Mouse (Mus musculus): Measurements from ENCODE around the gene Rnf5. TPM values are rescaled to one million over a fixed set of nuclear protein-coding genes. Genes with fewer than 3 reads are reported as not detected.
A peak's percentile ranks its signal among the peaks of the same experiment; 100 is the strongest.

The Rnf5 gene
- polyA plus RNA-seq, 1 experiment from 2014 or later = 249 TPM

DNA sequence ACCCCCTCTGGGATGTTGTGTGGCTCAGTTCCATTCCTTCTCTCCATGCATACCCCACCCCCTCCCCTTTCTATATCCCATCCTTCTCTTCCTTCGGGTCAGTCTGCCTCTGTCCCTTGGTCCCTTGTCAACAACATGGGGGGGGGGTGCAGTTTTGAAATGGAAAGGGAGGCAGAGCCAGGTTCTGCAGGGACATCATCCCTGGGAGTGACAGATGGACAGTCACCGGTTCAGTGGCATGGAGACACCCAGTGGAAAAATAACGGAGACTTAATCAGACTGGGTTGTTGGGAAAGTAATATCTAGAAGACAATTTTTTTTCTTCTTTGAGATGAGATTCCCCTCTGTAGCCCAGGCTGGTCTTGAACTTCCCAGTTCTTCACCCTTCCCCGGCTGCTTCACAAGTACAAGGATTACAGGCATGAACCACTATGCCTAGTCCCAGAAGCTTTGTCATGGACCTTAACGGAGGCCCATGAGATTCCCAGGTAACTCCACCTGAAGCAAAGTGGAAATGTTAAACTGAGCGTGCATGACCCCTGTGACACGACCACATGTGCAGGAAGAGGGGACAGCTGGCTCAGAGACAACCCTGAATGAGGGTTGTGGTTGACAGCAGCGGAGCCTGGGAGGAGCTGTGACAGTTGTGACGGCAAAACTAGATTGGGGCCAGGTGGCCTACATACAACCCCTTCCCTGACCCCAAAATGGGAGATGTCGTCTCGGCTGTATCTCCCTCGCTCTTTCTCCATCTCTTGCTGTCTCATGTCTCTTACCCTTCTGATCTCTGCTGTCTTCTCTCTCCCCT is 26.5 kb upstream of the Rnf5 start:
- H3K9ac ChIP-seq = 0 out of 2 replicates have a peak overlapping the region, but pooled peaks have one; percentile 50
- peaks cover 45% of the 10 kb centered on the region for H3K27me3 ChIP-seq (replicated peaks)
- H3K36me3 ChIP-seq = no peaks in the 10 kb centered on the region
- ATAC-seq (ENCODE audit: low FRiP score, low read depth) = no peak
- H3K4me1 ChIP-seq = peaks cover 57% of the 10 kb centered on the region
- peak overlapping the region; percentile 86 for H3K4me2 ChIP-seq (replicated peaks)
- H3K9me3 ChIP-seq = no peaks in the 10 kb centered on the region
- H3K4me3 ChIP-seq = peak overlapping the region; percentile 32
- 13% methylated on average over 12 of the region's 12 CpGs for whole genome bisulfite sequencing
- no peak overlapping the region for H3K27ac ChIP-seq

GRCm38 (mm10) chr17:34629221-34629751 is 25.8 kb upstream of the Rnf5 start, which contains the start of gene Prrt1:
Prrt1 (plus strand) TSS chr17:34629533.
- H3K27me3 ChIP-seq (replicated peaks) = peaks cover 45% of the 10 kb centered on the region
- H3K4me1 ChIP-seq = peaks cover 57% of the 10 kb centered on the region
- H3K36me3 ChIP-seq = no peaks in the 10 kb centered on the region
- 3% methylated on average over 16 of the region's 16 CpGs for WGBS
- peak within 1 kb of the TSS; percentile 60 for H3K4me3 ChIP-seq
- ATAC-seq (ENCODE audit: low FRiP score, low read depth) = no peak
- H3K27ac ChIP-seq = no peak within 1 kb of the TSS
- H3K9me3 ChIP-seq = no peaks in the 10 kb centered on the region
- peak within 1 kb of the TSS; percentile 60 for H3K9ac ChIP-seq
- peak within 1 kb of the TSS; percentile 86 for H3K4me2 ChIP-seq (replicated peaks)

DNA sequence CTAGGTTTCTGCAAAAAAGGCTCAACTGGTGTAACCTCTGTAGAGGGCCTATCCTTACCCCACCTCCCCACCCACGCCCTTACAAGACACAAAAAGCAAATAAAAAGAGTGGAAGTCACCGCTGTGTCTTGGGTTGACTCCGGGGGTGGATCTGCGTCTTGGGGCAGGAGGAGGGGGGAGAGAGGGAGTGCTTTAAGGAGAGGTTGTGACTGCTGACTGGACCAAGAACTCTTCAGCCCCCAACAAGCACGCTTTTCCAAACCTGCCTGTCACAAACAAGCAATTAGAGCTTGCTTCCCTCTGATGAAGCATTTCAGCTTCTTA is 25.1 kb upstream of the Rnf5 start:
- Histone ChIP-seq H3K27ac (no peak overlapping the region), H3K4me2 (replicated peaks) (peak overlapping the region; percentile 86), H3K4me3 (peak overlapping the region; percentile 60; the same call in 1 of the 2 replicates), H3K9me3 (no peaks in the 10 kb centered on the region), H3K9ac (peak overlapping the region; percentile 60; the same call in 1 of the 2 replicates), H3K36me3 (peaks cover 7% of the 10 kb centered on the region; the same call in 1 of the 2 replicates), H3K27me3 (replicated peaks) (peaks cover 45% of the 10 kb centered on the region), H3K4me1 (peaks cover 57% of the 10 kb centered on the region)
- ATAC-seq (ENCODE audit: low FRiP score, low read depth) = no peak
- 19% methylated on average over 5 of the region's 5 CpGs for WGBS

GRCm38 (mm10) chr17:34627943-34628643 is 24.6 kb upstream of the Rnf5 start, which contains the start of gene Ppt2:
Ppt2 (minus strand) TSS chr17:34628510.
- peaks cover 57% of the 10 kb centered on the region for H3K4me1 ChIP-seq
- WGBS = 7% methylated on average over 29 of the region's 29 CpGs
- peaks cover 40% of the 10 kb centered on the region for H3K27me3 ChIP-seq (replicated peaks)
- peak within 1 kb of the TSS; percentile 72; the same call in 1 of the 2 replicates for H3K27ac ChIP-seq
- H3K4me2 ChIP-seq (replicated peaks) = peak within 1 kb of the TSS; percentile 86
- peak within 1 kb of the TSS; percentile 60 for H3K9ac ChIP-seq
- H3K4me3 ChIP-seq = peak within 1 kb of the TSS; percentile 60
- H3K9me3 ChIP-seq = no peaks in the 10 kb centered on the region
- peaks cover 10% of the 10 kb centered on the region; the same call in 1 of the 2 replicates for H3K36me3 ChIP-seq
- peak; percentile 11; the same call in 1 of the 2 replicates for ATAC-seq (ENCODE audit: low FRiP score, low read depth)

DNA sequence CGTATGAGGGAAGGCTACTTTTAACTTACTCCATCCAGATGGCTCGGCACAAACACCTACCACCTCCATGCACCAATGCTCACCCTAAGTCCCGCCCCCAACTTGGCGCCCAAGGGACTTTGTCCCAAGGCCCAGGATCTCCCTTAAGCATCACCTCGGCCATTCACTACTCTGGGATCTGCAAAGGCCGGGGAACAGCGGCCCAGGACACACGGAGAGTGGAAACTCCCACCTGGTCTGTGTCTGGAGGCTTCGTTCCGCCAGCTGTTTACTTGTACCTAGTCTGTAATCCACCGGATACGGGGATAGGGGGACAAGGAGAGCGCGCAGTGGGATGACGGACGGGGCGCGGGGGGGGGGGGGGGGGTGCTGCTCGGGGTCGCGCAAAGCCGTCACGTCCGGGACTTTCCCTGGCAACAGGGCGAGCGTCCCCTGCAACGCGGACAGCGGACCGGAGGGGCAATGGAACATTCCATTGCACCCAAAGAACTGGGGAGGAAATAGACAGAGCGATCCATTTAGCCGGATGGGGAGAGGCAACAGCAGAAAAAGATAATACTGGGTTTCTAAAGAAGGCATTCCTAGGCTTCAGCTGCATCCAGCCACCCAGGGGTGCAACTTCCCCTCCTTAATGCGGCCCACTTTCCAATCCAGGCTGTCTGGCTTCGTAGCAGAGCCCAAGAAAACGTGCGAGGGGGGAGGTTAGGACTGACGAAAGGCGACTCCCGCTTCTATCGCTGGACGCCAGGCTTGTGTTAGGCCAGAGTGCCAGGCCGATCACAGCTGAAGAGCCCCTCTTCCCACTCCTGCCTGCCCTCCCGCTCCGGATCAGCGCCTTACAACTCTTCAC is 23.8 kb upstream of the Rnf5 start:
- Histone ChIP-seq H3K4me3 (peak overlapping the region; percentile 60), H3K36me3 (peaks cover 17% of the 10 kb centered on the region; the same call in 1 of the 2 replicates), H3K4me2 (replicated peaks) (peak overlapping the region; percentile 86), H3K4me1 (peaks cover 55% of the 10 kb centered on the region), H3K27me3 (replicated peaks) (peaks cover 32% of the 10 kb centered on the region), H3K9ac (peak overlapping the region; percentile 60), H3K27ac (peak overlapping the region; percentile 72; the same call in 1 of the 2 replicates), H3K9me3 (no peaks in the 10 kb centered on the region)
- peak; percentile 83 for ATAC-seq (ENCODE audit: low FRiP score, low read depth)
- WGBS = 1% methylated on average over 40 of the region's 45 CpGs

DNA sequence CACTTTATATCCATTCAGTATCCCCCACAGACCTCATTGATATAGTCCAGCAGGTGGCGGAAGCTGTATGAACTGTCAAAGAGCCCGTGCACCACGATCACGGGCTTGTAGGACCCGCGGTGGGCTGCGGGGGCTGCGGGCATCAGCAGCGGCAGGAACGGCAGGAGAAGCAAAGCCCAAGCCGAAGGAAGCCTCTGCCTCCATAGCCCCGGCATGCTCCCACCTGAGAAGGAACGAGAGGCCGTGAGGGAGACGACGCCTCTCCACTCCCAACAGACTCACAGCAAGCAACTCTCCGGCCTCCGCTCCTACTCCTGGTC is 23.2 kb upstream of the Rnf5 start:
- Histone ChIP-seq H3K9ac (peak overlapping the region; percentile 60), H3K4me1 (peaks cover 49% of the 10 kb centered on the region), H3K4me2 (replicated peaks) (peak overlapping the region; percentile 86), H3K4me3 (peak overlapping the region; percentile 60), H3K36me3 (peaks cover 22% of the 10 kb centered on the region), H3K27ac (peak overlapping the region; percentile 17; the same call in 1 of the 2 replicates), H3K9me3 (no peaks in the 10 kb centered on the region), H3K27me3 (replicated peaks) (peaks cover 26% of the 10 kb centered on the region)
- ATAC-seq (ENCODE audit: low FRiP score, low read depth) = peak; percentile 27; the same call in 1 of the 2 replicates
- under 1% methylated on average over 18 of the region's 18 CpGs for WGBS

DNA sequence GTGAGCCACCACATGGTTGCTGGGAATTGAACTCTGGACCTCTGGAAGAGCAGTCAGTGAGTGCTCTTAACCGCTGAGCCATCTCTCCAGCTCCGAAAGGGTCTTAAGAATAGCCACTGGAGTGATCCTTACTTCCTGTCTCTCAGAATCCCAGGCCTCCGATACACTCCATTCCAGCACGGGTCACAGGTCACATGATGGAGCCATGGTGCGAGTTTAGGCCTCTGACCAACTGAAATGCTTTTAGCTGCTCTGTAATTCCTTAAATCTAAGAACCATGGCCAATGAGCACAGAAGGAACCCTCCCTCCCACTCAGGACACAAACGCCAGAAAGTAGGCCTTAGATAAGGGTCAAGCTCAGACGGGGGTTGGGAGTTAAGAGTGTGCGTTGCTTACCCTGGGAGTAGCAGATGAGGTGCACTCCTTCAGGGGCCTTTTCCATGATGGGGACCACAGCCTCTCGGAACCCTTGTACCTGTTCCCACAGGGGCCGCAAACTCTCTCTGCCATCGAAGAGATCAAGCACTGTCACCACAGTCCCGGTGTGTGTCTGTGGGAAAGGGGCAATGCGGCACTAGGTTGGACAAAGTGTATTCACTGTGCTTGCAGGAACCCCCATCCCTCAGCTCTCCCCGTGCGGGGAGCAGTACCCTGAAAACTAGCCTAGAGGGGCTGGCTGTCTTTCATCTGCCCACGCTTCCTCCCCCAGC is 22.7 kb upstream of the Rnf5 start:
- H3K9me3 ChIP-seq = no peaks in the 10 kb centered on the region
- H3K27ac ChIP-seq = no peak overlapping the region
- 55% methylated on average over 16 of the region's 16 CpGs for WGBS
- peaks cover 44% of the 10 kb centered on the region for H3K4me1 ChIP-seq
- H3K9ac ChIP-seq = peak overlapping the region; percentile 60
- ATAC-seq (ENCODE audit: low FRiP score, low read depth) = no peak
- H3K4me3 ChIP-seq = peak overlapping the region; percentile 60
- peaks cover 21% of the 10 kb centered on the region for H3K27me3 ChIP-seq (replicated peaks)
- H3K36me3 ChIP-seq = peaks cover 22% of the 10 kb centered on the region
- peak overlapping the region; percentile 86 for H3K4me2 ChIP-seq (replicated peaks)

DNA sequence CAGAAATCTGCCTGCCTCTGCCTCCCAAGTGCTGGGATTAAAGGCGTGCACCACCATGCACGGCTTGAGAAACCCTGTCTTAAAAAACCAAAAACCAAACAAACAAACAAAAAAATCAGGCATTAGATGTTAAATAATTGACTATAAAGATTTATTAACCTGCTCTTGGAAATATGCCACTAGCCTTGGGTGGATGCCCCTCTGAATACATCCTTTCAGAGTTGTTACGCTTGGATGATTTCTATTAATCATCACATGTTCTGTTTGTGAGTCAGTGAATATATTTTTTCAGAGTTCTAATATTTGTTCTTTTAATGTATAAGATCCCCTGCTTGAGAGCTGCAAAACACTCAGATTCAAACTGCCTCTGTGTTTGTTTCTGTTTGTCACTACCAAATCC is 21.5 kb upstream of the Rnf5 start:
- Histone ChIP-seq H3K4me1 (peaks cover 32% of the 10 kb centered on the region), H3K4me3 (no peak overlapping the region), H3K9me3 (no peaks in the 10 kb centered on the region), H3K4me2 (replicated peaks) (no peak overlapping the region), H3K9ac (no peak overlapping the region), H3K27me3 (replicated peaks) (peaks cover 9% of the 10 kb centered on the region), H3K27ac (no peak overlapping the region), H3K36me3 (peaks cover 22% of the 10 kb centered on the region)
- no peak for ATAC-seq (ENCODE audit: low FRiP score, low read depth)
- 96% methylated on average over 3 of the region's 3 CpGs for WGBS

- no peaks in the 10 kb centered on the region for H3K9me3 ChIP-seq
- H3K36me3 ChIP-seq = peaks cover 22% of the 10 kb centered on the region
- H3K4me1 ChIP-seq = peaks cover 15% of the 10 kb centered on the region
- no peak for ATAC-seq (ENCODE audit: low FRiP score, low read depth)
- H3K4me3 ChIP-seq = no peak overlapping the region
- H3K27me3 ChIP-seq (replicated peaks) = no peaks in the 10 kb centered on the region
- no peak overlapping the region for H3K9ac ChIP-seq
- no peak overlapping the region for H3K4me2 ChIP-seq (replicated peaks)
- H3K27ac ChIP-seq = no peak overlapping the region
- WGBS = 90% methylated on average over 9 of the region's 9 CpGs
Observed at GRCm38 (mm10) chr17:34623161-34623560, 19.7 kb upstream of the Rnf5 start.

DNA sequence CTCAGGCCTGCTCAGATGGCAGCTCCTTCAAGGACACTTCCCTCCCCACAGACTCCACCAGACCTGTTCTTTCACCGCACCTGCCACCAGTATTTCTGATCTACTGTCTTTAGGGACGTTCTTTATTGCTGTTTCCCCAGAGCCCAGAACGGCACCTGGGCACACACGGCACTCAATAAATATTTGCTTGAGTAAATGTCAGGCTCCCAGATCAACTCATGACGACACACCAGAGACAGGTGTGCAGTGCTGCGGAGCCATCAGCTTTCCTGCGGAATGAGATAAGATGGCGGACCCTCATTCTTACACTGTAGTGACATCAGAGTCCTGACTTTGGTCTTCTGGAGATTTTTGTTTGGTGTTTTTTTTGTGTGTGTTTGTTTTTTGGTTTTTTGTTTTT is 17.5 kb upstream of the Rnf5 start:
- 90% methylated on average over 8 of the region's 8 CpGs for WGBS
- peaks cover 31% of the 10 kb centered on the region for H3K36me3 ChIP-seq
- H3K4me3 ChIP-seq = no peak overlapping the region
- H3K9ac ChIP-seq = no peak overlapping the region
- no peak overlapping the region for H3K27ac ChIP-seq
- no peaks in the 10 kb centered on the region for H3K9me3 ChIP-seq
- ATAC-seq (ENCODE audit: low FRiP score, low read depth) = no peak
- H3K4me2 ChIP-seq (replicated peaks) = no peak overlapping the region
- H3K27me3 ChIP-seq (replicated peaks) = no peaks in the 10 kb centered on the region
- H3K4me1 ChIP-seq = peaks cover 4% of the 10 kb centered on the region

- no peak overlapping the region for H3K4me3 ChIP-seq
- no peak overlapping the region for H3K27ac ChIP-seq
- no peaks in the 10 kb centered on the region for H3K9me3 ChIP-seq
- H3K27me3 ChIP-seq (replicated peaks) = no peaks in the 10 kb centered on the region
- 20% methylated on average over 6 of the region's 6 CpGs for WGBS
- no peaks in the 10 kb centered on the region for H3K4me1 ChIP-seq
- no peak overlapping the region for H3K9ac ChIP-seq
- H3K4me2 ChIP-seq (replicated peaks) = no peak overlapping the region
- no peak for ATAC-seq (ENCODE audit: low FRiP score, low read depth)
- peaks cover 47% of the 10 kb centered on the region for H3K36me3 ChIP-seq
Observed at GRCm38 (mm10) chr17:34618999-34619398, 15.5 kb upstream of the Rnf5 start.
